Mouse (Mus musculus): ENCODE data around the gene Coq10b. TPM values are rescaled to one million over a fixed set of nuclear protein-coding genes. Genes with fewer than 3 reads are reported as not detected.
A peak's percentile ranks its signal among the peaks of the same experiment; 100 is the strongest.

Gene Coq10b
- total RNA-seq, 1 experiment, result 20.4 TPM

GRCm38 (mm10) chr1:55082106-55082505, 29.5 kb downstream of the Coq10b start:
- Histone ChIP-seq H3K36me3 (ENCODE audit: control insufficient read depth, insufficient read depth, low read length, poor library complexity, severe bottlenecking) (peaks cover 41% of the 10 kb centered on the region), H3K9me3 (ENCODE audit: control insufficient read depth, insufficient read depth, low read depth, low read length) (no peaks in the 10 kb centered on the region), H3K27ac (ENCODE audit: insufficient read depth, low read depth, low read length, poor library complexity, severe bottlenecking) (no peak overlapping the region), H3K4me1 (ENCODE audit: control insufficient read depth in 2 of 2, insufficient read depth in 2 of 2, low read length in 2 of 2, poor library complexity in 1 of 2) (peaks cover 0 to 2% of the 10 kb centered on the region in 2 experiments; a peak in 2 of 4 replicates), H3K9ac (ENCODE audit: insufficient read depth, low read depth, low read length, poor library complexity, severe bottlenecking) (no peak overlapping the region; the same call in 1 of the 2 replicates), H3K4me3 (ENCODE audit: insufficient read depth in 1 of 2, low read depth in 1 of 2, low read length in 2 of 2, poor library complexity in 1 of 2, severe bottlenecking in 1 of 2) (no peak overlapping the region)
- DNase-seq (ENCODE audit: low read depth, low spot score), result no peak
- in situ Hi-C loops (cut with MboI; ENCODE audit: low sequenced_read_pairs in 2 of 2, unreplicated experiment in 2 of 2), result no loop called here
- TF ChIP-seq ZNF384 (IDR thresholded peaks at IDR 0.05; ENCODE audit: low read depth, low read length), result no peak
- TF ChIP-seq MAFK (IDR thresholded peaks at IDR 0.05; ENCODE audit: insufficient read depth, low read depth, low read length), result no peak
- no peak for TF ChIP-seq HCFC1 (IDR thresholded peaks at IDR 0.05; ENCODE audit: borderline replicate concordance, insufficient read depth, low read length)
- no peak for TF ChIP-seq CHD2 (IDR thresholded peaks at IDR 0.05; ENCODE audit: low read depth, low read length)
- no peak for TF ChIP-seq ZC3H11A (IDR thresholded peaks at IDR 0.05; ENCODE audit: borderline replicate concordance, low read depth, low read length)

- peaks cover 0 to 2% of the 10 kb centered on the region in 2 experiments; a peak in 2 of 4 replicates for H3K4me1 ChIP-seq (ENCODE audit: control insufficient read depth in 2 of 2, insufficient read depth in 2 of 2, low read length in 2 of 2, poor library complexity in 1 of 2)
- TF ChIP-seq CHD2 (IDR thresholded peaks at IDR 0.05; ENCODE audit: low read depth, low read length) (no peak), MAFK (IDR thresholded peaks at IDR 0.05; ENCODE audit: insufficient read depth, low read depth, low read length) (no peak), ZNF384 (IDR thresholded peaks at IDR 0.05; ENCODE audit: low read depth, low read length) (no peak), HCFC1 (IDR thresholded peaks at IDR 0.05; ENCODE audit: borderline replicate concordance, insufficient read depth, low read length) (no peak), ZC3H11A (IDR thresholded peaks at IDR 0.05; ENCODE audit: borderline replicate concordance, low read depth, low read length) (no peak)
- no peak overlapping the region; the same call in 1 of the 2 replicates for H3K27ac ChIP-seq (ENCODE audit: insufficient read depth, low read depth, low read length, poor library complexity, severe bottlenecking)
- peak overlapping the region; percentile 96 to 99 for H3K4me3 ChIP-seq (ENCODE audit: insufficient read depth in 1 of 2, low read depth in 1 of 2, low read length in 2 of 2, poor library complexity in 1 of 2, severe bottlenecking in 1 of 2)
- DNase-seq (ENCODE audit: low read depth, low spot score), result no peak
- peaks cover 32% of the 10 kb centered on the region for H3K36me3 ChIP-seq (ENCODE audit: control insufficient read depth, insufficient read depth, low read length, poor library complexity, severe bottlenecking)
- in situ Hi-C loops (cut with MboI; ENCODE audit: low sequenced_read_pairs in 2 of 2, unreplicated experiment in 2 of 2), result no loop called here
- H3K9me3 ChIP-seq (ENCODE audit: control insufficient read depth, insufficient read depth, low read depth, low read length), result no peaks in the 10 kb centered on the region
- H3K9ac ChIP-seq (ENCODE audit: insufficient read depth, low read depth, low read length, poor library complexity, severe bottlenecking), result peak overlapping the region; percentile 60; the same call in 1 of the 2 replicates
Observed at GRCm38 (mm10) chr1:55085781-55086366, 33.3 kb downstream of the Coq10b start.

GRCm38 (mm10) chr1:55086868-55087400, 34.4 kb downstream of the Coq10b start:
- H3K4me3 ChIP-seq (ENCODE audit: insufficient read depth in 1 of 2, low read depth in 1 of 2, low read length in 2 of 2, poor library complexity in 1 of 2, severe bottlenecking in 1 of 2), result peak overlapping the region; percentile 96 to 99
- H3K27ac ChIP-seq (ENCODE audit: insufficient read depth, low read depth, low read length, poor library complexity, severe bottlenecking), result peak overlapping the region; percentile 96
- in situ Hi-C loops (cut with MboI; ENCODE audit: low sequenced_read_pairs in 2 of 2, unreplicated experiment in 2 of 2), result no loop called here
- H3K4me1 ChIP-seq (ENCODE audit: control insufficient read depth in 2 of 2, insufficient read depth in 2 of 2, low read length in 2 of 2, poor library complexity in 1 of 2), result peaks cover 0 to 2% of the 10 kb centered on the region in 2 experiments; a peak in 2 of 4 replicates
- no peak for DNase-seq (ENCODE audit: low read depth, low spot score)
- TF ChIP-seq ZC3H11A (IDR thresholded peaks at IDR 0.05; ENCODE audit: borderline replicate concordance, low read depth, low read length) (no peak), MAFK (IDR thresholded peaks at IDR 0.05; ENCODE audit: insufficient read depth, low read depth, low read length) (no peak), HCFC1 (IDR thresholded peaks at IDR 0.05; ENCODE audit: borderline replicate concordance, insufficient read depth, low read length) (no peak), CHD2 (IDR thresholded peaks at IDR 0.05; ENCODE audit: low read depth, low read length) (no peak)
- peak overlapping the region; percentile 99 for H3K9ac ChIP-seq (ENCODE audit: insufficient read depth, low read depth, low read length, poor library complexity, severe bottlenecking)
- H3K36me3 ChIP-seq (ENCODE audit: control insufficient read depth, insufficient read depth, low read length, poor library complexity, severe bottlenecking), result peaks cover 33% of the 10 kb centered on the region
- H3K9me3 ChIP-seq (ENCODE audit: control insufficient read depth, insufficient read depth, low read depth, low read length), result no peaks in the 10 kb centered on the region

- no peak for DNase-seq (ENCODE audit: low read depth, low spot score)
- no peak for TF ChIP-seq ZC3H11A (IDR thresholded peaks at IDR 0.05; ENCODE audit: borderline replicate concordance, low read depth, low read length)
- TF ChIP-seq ZNF384 (IDR thresholded peaks at IDR 0.05; ENCODE audit: low read depth, low read length), result no peak
- TF ChIP-seq CHD2 (IDR thresholded peaks at IDR 0.05; ENCODE audit: low read depth, low read length), result no peak
- TF ChIP-seq HCFC1 (IDR thresholded peaks at IDR 0.05; ENCODE audit: borderline replicate concordance, insufficient read depth, low read length), result no peak
- TF ChIP-seq MAFK (IDR thresholded peaks at IDR 0.05; ENCODE audit: insufficient read depth, low read depth, low read length), result no peak
- in situ Hi-C loops (cut with MboI; ENCODE audit: low sequenced_read_pairs in 2 of 2, unreplicated experiment in 2 of 2), result no loop called here
- Histone ChIP-seq H3K36me3 (ENCODE audit: control insufficient read depth, insufficient read depth, low read length, poor library complexity, severe bottlenecking) (peaks cover 30% of the 10 kb centered on the region), H3K9me3 (ENCODE audit: control insufficient read depth, insufficient read depth, low read depth, low read length) (no peaks in the 10 kb centered on the region), H3K9ac (ENCODE audit: insufficient read depth, low read depth, low read length, poor library complexity, severe bottlenecking) (peak overlapping the region; percentile 99), H3K27ac (ENCODE audit: insufficient read depth, low read depth, low read length, poor library complexity, severe bottlenecking) (peak overlapping the region; percentile 96), H3K4me1 (ENCODE audit: control insufficient read depth in 2 of 2, insufficient read depth in 2 of 2, low read length in 2 of 2, poor library complexity in 1 of 2) (peaks cover 0 to 2% of the 10 kb centered on the region in 2 experiments; a peak in 2 of 4 replicates), H3K4me3 (ENCODE audit: insufficient read depth in 1 of 2, low read depth in 1 of 2, low read length in 2 of 2, poor library complexity in 1 of 2, severe bottlenecking in 1 of 2) (peak overlapping the region; percentile 96 to 99)
Observed at GRCm38 (mm10) chr1:55087401-55087904, 34.9 kb downstream of the Coq10b start.
